Mouse (Mus musculus): ENCODE measurements around the gene Nrg3. TPM values are rescaled to one million over a fixed set of nuclear protein-coding genes. Genes with fewer than 3 reads are reported as not detected.
"Not testable (repeated sequence)": the region's sequence is repeated elsewhere in the genome, so short reads cannot be mapped to it uniquely, and the experiment has no call there.

The Nrg3 gene
- polyA plus RNA-seq, 1 experiment, result not detected

- TF ChIP-seq CTCF (IDR thresholded peaks at IDR 0.05; ENCODE audit: insufficient read depth, low read length) (no peak), POLR2A (IDR thresholded peaks at IDR 0.05; ENCODE audit: borderline replicate concordance, extremely low read depth, low read depth, low read length) (no peak)
- Histone ChIP-seq H3K4me3 (replicated peaks; ENCODE audit: extremely low read depth, low read depth, low read length) (no peak overlapping the region), H3K4me1 (ENCODE audit: control insufficient read depth, insufficient read depth, low read length) (no peaks in the 10 kb centered on the region)
- WGBS, result 52% methylated on average over 1 of the region's 1 CpGs
- no peak for DNase-seq
Measured at GRCm38 (mm10) chr14:38494970-38495369, 977.9 kb downstream of the Nrg3 start.

DNA sequence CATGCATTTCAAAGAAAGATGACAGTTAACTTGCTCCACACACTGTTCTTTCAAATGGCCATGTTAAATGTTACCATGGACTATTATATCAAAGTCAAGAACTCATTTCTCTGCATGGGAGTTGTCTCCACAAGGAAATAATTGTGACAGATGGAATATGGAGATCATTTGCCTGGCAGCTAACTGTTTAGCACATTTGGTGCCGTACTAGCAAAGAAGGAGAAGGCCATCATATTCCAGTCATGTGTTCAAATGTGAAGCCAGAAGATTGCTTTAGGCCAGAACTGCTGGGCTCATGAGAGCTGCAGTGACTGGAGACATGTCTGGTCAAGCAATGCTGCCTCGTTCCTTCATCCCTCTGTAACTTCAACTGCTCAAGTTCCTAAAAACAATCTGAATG is 1025.8 kb downstream of the Nrg3 start:
- no peak for DNase-seq
- Histone ChIP-seq H3K4me3 (replicated peaks; ENCODE audit: extremely low read depth, low read depth, low read length) (no peak overlapping the region), H3K4me1 (ENCODE audit: control insufficient read depth, insufficient read depth, low read length) (no peaks in the 10 kb centered on the region)
- 75% methylated on average over 2 of the region's 2 CpGs for WGBS
- TF ChIP-seq CTCF (IDR thresholded peaks at IDR 0.05; ENCODE audit: insufficient read depth, low read length) (no peak), POLR2A (IDR thresholded peaks at IDR 0.05; ENCODE audit: borderline replicate concordance, extremely low read depth, low read depth, low read length) (no peak)

DNA sequence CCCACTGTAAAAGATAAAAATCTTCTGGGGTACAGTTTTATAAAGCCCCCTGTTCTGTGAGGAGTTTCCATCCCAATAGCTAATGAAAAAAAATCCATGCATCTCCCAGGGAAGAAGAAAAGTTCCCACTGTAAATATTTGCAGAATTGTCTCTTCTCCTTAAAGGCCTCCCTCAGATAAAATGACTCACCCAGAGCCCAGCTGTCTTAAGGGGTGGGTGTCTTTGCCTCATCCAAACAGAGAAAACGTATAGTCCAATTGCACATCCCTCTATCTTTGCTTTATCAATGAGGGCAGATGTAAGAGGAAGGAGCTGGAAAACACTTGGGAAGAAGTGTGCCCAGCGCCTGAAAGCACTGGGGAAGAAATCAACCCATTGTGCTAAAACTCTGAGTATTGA is 1028.1 kb downstream of the Nrg3 start:
- TF ChIP-seq CTCF (IDR thresholded peaks at IDR 0.05; ENCODE audit: insufficient read depth, low read length) (no peak), POLR2A (IDR thresholded peaks at IDR 0.05; ENCODE audit: borderline replicate concordance, extremely low read depth, low read depth, low read length) (no peak)
- Histone ChIP-seq H3K4me1 (ENCODE audit: control insufficient read depth, insufficient read depth, low read length) (no peaks in the 10 kb centered on the region), H3K4me3 (replicated peaks; ENCODE audit: extremely low read depth, low read depth, low read length) (no peak overlapping the region)
- WGBS, result 69% methylated on average over 2 of the region's 2 CpGs
- DNase-seq, result no peak

DNA sequence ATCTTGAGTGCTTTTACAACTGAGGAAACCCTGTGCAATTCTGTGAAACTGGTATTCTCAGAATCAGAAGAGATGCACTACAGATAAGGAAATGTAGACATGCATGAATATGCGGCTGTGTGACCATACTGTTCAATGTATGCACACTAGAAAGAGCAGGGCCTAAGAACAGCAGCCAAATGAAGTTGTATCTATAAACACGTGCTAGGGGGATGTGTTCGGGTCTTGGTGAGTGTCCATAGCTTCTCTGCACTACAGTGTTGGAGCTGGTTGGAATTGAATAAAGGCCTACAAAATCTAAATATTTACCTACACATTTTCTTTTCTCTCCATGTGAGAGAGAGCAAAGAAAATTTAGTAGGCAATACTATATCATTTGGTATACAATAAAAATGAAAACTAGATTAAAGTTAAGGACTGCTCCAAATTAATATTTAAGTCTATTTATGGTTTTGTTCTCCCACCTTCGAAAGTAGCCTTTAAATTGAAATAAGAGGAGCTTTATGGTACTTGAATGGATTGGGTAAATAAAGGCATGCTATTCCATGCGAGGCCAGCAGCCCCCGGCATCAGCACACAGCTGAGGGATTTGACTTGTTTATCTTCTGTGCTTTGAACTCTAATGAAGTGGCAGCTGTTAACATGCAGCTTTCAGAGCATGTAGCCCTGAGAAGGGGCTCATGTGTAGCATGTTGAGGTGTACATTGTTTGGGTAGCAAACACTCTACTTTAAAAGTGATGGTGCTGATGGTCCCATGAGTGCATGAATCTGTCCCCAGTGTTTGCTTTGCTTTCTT is 1038.9 kb downstream of the Nrg3 start:
- no peak overlapping the region for H3K4me3 ChIP-seq (replicated peaks; ENCODE audit: extremely low read depth, low read depth, low read length)
- no peaks in the 10 kb centered on the region for H3K4me1 ChIP-seq (ENCODE audit: control insufficient read depth, insufficient read depth, low read length)
- no peak for DNase-seq
- TF ChIP-seq CTCF (IDR thresholded peaks at IDR 0.05; ENCODE audit: insufficient read depth, low read length) (no peak), POLR2A (IDR thresholded peaks at IDR 0.05; ENCODE audit: borderline replicate concordance, extremely low read depth, low read depth, low read length) (no peak)
- WGBS, result 38% methylated on average over 6 of the region's 6 CpGs

- Histone ChIP-seq H3K4me3 (replicated peaks; ENCODE audit: extremely low read depth, low read depth, low read length) (no peak overlapping the region), H3K4me1 (ENCODE audit: control insufficient read depth, insufficient read depth, low read length) (no peaks in the 10 kb centered on the region)
- DNase-seq, result no peak
- TF ChIP-seq CTCF (IDR thresholded peaks at IDR 0.05; ENCODE audit: insufficient read depth, low read length) (no peak), POLR2A (IDR thresholded peaks at IDR 0.05; ENCODE audit: borderline replicate concordance, extremely low read depth, low read depth, low read length) (no peak)
Measured at GRCm38 (mm10) chr14:38374660-38375059, 1098.2 kb downstream of the Nrg3 start.

DNA sequence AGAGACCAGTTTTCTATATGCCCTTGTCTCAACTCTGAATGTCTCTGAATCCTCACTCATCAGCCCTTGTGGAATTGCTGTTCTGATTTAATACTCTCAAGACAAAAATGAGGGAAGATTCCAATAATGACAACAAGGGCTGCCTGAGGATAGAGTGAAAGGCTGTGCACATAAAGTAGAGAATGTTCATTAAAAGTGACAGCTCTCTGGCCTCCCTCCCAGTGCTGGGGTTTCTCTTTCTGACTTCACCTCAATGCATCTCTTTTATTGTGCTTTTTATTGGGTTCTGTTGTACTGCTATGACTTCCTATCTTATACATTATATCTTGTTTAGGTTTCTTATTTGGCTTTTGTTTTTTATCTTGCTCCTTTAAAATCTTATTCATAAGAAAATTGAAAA is 1131.9 kb downstream of the Nrg3 start:
- Histone ChIP-seq H3K4me3 (replicated peaks; ENCODE audit: extremely low read depth, low read depth, low read length) (no peak overlapping the region), H3K4me1 (ENCODE audit: control insufficient read depth, insufficient read depth, low read length) (no peaks in the 10 kb centered on the region)
- no peak for DNase-seq
- TF ChIP-seq CTCF (IDR thresholded peaks at IDR 0.05; ENCODE audit: insufficient read depth, low read length) (no peak), POLR2A (IDR thresholded peaks at IDR 0.05; ENCODE audit: borderline replicate concordance, extremely low read depth, low read depth, low read length) (no peak)

DNA sequence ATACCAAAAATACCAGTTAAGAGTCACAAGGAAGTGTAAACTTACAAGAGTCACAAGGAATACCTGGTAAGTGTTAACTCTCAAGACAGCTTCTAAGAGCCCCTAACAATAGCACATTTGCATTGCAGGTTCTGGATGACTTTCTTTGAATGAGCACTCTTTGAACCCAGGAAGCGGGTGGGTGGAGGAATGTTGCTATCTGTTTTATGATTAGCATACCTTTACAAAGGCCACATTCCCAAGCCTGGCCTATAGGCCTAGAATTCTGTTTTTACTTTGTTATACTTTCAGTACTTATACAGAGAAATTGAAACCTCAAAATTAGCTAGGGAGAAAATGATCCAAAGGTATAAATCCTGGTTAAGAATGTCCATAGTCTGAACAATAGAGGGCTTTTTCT is 1150.0 kb downstream of the Nrg3 start:
- WGBS, result 69% methylated on average over 1 of the region's 1 CpGs

DNA sequence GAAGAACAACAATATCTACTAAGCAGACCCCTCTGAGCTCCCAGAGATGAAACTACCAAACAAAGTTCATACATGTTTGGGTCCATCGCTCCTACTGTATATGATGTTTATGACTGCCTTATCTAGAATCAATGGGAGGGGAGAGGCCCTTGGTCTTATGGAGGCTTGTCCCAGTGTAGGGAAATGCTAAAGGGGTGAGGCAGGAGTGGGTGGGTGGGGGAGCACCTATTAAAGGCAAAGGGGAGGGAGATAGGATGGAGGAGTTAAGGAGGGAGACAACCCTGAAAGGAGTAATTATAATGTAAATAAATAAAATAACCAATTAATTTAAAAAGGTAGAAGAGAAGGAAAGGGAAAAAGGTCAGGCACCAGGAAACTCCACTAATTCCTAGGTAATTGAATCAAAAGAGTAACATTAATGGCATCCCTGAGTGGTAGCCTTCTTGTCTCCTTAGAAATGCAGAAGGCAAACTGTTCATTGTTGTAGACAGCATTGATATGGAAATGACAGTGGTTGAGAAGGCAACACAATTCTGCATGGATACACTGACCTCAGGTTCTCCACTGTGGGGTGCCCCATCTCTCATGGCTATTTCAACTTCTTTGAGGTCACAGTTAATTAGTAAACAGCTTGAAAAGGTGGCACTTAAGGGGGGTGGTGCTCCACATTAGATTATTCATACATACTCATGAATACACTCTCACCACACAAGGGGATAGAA is 1152.1 kb downstream of the Nrg3 start:
- 93% methylated on average over 1 of the region's 1 CpGs for WGBS
- TF ChIP-seq POLR2A (IDR thresholded peaks at IDR 0.05; ENCODE audit: borderline replicate concordance, extremely low read depth, low read depth, low read length) (no peak), CTCF (IDR thresholded peaks at IDR 0.05; ENCODE audit: insufficient read depth, low read length) (no peak)
- Histone ChIP-seq H3K4me1 (ENCODE audit: control insufficient read depth, insufficient read depth, low read length) (no peaks in the 10 kb centered on the region), H3K4me3 (replicated peaks; ENCODE audit: extremely low read depth, low read depth, low read length) (no peak overlapping the region)
- DNase-seq, result no peak

More for the DNA sequence above, 1150.0 kb downstream of the Nrg3 start:
- not testable (repeated sequence) for H3K4me1 ChIP-seq (ENCODE audit: control insufficient read depth, insufficient read depth, low read length); H3K4me3 ChIP-seq (replicated peaks; ENCODE audit: extremely low read depth, low read depth, low read length); DNase-seq
